Mouse (Mus musculus) heart, adult 11 months (tissue): Measurements from ENCODE around the gene S100a6.

Experiments used
- DNase-seq: peaks from one replicate; pipeline ENCODE4 v3.0.0; 2022

S100a6 gene

DNA sequence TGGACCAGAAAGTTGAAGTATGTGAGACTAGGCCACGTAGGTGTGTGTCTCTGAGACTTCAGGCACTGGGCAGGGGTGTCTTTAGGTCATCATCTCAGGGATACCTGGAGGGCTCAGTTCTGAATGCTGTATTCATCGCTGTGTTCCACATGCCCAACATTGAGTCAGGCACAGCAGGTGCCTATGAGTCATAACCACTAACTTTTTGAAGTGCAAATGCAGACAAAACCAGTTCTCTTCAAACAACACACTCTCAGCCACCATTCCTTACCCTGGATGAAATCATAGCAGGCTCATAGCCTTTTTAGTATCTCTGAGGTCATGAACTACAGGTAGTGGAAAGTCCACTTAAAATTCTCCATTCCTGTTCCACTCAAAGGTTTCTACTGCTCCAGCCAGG, 16.6 kb downstream of the S100a6 start:
- peak; percentile 52 for DNase-seq

DNA sequence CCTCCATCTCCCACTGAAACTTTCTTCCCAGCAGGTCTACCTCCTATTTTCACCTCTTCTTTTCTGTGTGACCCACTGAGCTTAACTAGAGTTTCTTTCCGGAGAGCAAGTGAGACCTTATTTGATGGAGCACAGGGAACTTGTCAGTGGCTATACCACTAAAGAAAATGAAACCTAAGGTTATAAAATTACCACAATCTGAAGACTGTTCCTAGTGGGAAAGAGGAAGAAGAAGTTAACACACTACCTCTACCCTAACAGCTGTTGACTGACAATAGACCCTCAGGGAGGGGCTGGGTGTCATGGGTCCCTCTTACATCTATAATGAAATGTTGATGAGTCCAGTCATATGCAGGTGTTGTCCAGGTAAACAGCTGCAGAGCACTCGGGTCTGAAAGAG, 19.3 kb downstream of the S100a6 start:
- DNase-seq: no peak

DNA sequence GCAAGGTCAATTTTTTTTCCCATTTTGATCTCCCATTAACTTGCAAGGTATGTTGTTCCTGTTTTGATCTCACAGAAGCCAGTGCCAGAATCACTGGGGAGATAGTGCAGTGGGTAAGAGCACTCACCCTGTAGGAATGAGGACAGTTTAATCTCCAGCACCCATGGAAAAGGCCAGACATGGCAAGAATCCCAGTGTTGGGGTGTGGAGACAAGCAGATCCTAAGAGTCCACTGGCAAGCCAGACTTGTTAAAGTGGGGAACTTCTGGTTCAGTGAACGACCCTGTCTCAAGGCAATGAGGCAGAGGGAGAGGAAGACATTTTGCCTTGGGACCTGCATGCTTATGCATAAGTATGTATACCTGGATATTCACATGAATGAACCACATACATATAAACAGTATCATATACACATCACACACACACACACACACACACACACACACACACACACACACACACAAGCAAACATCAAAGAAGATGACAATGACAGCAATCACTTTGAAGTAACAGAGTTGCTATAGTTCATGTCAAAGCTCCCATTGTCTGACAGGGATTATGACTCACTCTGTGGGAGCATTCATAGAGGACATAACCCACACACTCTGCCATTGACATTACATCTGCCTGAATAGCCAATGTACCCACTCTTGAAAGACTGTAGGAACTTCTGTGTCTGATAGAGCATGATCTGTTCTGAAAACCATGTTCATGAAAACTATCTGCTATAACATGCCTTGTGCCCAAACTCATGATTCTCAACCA, 26.0 kb downstream of the S100a6 start:
- DNase-seq: peak; percentile 88

DNA sequence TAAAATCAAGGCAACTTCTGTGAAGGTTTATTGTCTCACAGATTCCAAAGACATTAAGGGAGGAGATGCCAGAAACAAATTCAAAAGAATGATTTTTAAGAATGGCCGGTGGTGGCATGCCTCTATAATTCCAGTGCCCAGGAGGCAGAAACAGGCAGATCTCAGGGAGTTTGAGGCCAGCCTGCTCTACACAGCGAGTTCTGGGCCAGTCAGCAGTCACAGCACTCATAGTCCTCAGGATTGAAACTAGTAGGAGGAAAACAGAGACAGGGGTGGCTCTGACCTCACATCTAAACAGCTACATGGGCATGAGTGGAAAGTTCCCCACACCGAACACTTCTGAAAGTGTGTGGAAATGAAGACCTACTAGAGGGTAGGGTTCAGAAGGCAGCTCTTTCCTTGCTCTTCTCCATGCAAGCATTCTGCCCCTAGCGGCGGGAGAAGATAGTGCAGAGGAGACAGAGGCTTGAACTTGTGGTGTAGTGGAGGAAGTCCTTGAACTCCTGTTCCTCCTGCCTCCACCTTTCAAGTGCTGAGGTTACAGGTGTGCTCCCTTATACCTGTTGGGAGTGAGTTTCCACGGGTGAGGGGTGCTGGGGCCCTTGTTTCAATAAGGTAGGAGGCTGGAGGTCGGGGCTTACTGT, 27.0 kb downstream of the S100a6 start:
- peak; percentile 88 for DNase-seq

DNA sequence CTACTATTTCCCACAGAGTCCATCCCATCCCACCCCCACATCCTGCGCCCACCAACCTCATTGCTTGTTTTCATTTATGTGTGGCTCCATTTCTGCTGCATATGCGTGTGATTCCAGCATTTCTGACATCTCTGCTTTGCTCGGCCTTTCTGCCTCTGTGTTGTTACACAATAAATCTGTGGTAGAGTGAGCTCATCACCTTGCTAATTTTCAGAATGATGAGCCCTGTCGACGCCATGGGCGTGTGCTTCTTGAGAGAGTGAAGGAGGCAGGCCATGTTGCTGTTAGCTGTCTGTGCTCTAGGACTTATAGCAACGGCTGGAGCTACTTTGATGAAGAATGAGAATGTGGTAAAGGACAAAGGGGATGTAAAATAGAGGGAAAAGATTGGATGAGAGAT, 28.3 kb downstream of the S100a6 start:
- DNase-seq: peak; percentile 64

DNA sequence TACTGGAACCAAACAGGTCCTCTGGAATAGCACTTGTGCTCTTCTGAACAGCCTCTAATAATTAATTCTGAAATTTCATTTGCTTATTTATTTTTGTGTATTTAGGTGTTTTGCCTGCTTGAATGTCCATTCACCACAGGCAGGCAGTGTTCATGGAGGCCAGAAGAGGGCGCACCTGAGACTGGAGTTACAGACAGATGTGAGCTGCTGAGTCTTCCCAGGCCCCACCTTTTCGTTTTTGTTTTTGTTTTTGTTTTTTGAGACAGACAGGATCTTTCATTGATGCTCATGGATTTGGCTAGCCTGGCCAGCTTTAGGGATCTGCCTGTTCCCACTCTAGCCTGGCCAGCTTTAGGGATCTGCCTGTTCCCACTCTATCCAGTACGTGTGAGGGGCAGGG, 31.5 kb downstream of the S100a6 start:
- DNase-seq: peak; percentile 88

DNA sequence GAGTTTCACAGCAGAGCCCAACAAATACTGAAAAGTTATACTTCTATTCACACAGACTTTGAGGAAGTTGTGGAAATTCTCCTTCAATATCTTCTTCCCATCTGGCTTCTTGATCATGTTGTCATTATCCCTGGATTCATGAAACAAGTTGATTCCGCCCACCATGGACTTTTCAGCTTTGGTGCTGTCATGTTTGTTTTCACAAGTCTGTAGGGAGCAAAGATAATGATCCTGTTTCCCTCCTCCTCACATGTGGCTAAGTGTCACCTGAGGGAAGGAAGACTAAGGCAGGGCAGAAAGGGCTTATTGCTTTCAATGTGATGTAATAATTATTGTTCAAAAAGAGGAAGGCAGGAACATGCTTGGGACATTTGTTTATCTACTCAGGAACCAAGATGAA, 34.6 kb downstream of the S100a6 start:
- DNase-seq: peak; percentile 24

DNA sequence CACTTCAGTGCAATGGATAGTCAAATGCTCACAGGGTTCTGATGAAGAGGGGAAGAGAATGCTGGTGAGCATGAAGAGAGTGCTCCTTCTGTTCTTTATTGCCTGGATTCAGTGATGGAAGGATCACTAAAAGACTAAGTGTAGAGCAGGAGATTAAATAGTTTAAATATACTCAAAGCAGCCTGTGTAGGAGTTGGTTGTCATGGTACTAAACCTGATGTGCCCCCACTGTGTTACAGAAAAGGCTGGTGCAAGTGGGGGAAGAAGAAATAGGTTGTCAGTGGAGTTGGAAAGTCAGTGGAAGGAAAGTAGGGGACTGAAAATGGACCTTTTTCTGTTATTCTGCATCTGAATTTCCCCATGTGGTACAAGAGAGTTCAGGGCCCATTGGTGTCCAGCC, 36.3 kb downstream of the S100a6 start:
- DNase-seq: peak; percentile 33

DNA sequence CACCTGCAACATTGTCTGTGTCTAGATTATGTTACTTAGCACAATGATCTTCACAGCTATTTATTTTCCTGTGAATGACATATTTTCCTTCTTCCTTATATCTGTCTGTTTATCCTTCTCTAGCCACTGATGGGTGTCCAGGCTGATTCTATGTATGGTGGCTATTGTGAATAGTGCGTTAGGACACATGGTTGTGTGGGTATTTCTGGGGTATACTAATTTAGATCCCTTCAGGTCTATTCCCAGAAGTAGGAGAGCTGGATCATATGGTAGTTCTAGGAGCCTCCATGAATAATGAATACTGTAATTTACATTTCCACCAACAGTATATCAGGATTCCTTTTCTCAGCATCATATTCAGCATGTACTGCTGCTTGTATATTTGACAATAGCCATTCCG, 37.1 kb downstream of the S100a6 start:
- DNase-seq: peak; percentile 59

DNA sequence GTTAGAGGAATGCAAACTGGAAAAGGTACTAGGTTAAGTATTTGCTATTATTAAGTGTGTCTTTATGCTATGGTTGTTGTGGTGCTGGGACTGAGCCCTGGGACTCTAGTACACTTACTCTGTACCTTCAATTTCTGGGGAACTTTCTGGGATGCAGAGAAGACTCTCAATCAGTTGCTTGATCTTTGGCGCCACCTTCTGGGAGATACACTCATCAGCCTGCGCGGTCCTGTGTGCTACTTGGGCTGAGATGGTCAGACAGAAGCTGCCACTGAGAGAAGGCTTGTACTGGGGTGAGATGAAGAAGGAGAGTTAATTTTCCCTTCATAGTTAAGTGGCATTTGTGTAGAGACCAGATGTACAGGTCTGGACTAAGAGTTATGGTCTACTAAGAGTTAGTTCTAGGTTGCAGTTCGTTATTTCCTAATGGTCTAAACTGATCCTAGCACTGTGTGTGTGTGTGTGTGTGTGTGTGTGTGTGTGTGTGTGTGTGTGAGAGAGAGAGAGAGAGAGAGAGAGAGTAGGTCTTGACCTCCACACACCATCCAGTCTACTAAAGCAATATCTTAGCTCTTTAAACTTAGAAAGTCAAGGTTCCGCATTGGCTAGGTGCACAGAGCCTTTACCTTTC, 40.3 kb downstream of the S100a6 start:
- DNase-seq: peak; percentile 90

DNA sequence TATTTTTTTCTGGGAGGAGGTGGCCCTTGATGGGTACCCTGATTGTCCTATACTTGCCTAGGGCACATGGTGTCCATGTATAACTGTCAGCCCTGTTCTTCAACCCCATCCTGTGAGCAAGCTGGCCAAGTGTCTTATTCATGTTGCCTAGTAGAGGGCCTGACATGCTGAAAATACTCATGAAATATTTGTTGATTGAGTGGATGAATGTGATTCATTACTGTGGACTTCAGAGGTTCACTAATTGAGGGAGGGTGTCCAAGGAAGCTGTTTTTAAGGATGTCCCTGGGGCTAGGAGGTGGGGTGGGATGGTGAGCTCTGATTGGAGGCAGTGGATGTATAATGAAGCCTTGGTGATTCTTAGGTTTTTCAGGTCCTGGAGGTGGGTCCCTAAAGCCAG, 41.0 kb downstream of the S100a6 start, which contains the start of gene S100a7a:
S100a7a (plus strand) TSS at position 301 of the 400 bp plus-strand sequence.
- DNase-seq: peak; percentile 74

DNA sequence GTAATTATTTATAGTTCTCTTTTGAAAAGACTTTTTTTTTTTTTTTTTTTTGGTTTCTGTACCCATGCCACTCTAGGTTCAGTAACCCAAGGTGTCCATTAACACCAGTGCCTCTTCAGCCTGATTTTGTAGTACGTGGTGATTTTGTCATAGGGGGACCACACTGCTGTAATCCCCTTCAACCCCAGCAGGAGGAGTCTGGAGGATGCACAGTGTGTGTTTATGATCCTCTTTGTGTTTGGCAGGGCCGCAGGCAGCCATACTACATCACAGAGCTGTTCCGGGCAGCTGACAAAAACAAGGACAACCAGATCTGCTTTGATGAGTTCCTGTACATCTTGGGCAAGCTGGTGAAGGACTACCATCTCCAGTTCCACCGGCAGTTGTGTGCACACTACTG, 44.7 kb downstream of the S100a6 start:
- DNase-seq: peak; percentile 75

DNA sequence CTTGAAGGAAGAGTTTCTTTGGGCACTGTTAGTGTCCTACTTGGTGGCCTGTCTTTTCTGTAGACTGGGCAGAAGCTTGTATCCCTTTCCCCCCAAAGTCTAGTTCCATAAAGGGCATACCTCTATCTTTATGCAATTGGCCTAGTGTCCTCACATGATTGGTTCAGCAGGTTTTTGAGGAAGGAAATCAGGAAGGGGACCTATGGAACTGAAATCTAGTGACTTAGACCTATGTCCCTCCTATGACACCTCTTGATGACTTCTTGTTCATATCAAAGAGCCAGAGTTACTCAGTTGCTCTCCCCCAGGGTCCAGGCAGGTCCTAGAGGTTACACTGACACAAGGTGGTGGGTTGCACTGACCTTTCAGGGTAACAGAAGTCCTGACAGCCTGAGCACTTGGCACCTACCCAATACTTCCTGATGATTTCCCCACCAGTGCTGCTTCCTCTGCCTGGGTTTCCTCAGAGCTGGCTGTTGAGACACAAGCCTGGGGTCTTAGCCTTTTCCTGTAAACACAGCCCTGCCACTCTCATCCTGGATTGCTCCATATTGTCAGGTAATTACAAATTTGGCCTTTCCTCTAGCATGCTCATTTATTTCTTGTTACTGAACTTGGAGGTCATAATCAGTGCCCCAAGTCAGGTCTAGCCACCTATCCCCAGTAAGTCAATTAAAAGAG, 46.8 kb downstream of the S100a6 start:
- DNase-seq: peak; percentile 77

DNA sequence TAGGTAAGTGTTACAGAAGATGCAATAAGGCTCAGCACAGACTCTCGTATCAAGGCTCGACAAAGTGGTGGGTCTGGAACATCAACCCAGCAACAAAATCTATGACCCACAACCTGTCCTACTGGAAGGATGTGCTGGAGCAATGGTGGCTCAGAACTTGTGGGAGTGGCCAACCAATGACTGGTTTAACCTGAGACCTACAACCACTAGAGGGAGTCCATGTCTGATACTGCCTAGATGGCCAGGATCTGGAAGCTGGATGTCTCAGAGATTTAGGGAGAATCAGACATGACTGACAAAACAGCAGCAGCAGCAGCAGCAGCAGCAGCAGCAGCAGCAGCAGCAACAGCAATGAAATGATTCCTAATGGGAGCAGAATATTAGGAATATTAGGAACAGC, 51.5 kb downstream of the S100a6 start:
- DNase-seq: no peak

DNA sequence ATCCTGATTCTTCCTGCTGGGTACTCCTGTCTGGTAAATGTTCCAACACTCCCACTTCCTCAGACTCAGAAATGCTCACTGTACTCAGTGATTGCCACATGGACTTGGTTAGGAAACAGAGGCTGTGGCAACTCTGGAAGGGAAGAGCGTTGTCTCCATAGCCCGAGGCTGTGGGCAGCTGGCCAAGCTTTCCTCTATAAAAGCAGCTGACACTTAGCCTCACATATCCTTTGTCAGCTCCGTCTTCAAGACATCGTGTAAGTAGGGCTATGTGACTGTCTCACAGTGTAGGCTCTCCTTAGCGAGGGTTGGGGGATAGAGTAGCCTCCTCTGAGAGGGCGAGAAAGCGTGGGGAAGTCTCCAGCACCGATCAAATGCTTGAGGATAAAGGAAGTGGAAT, 56.2 kb downstream of the S100a6 start, which contains the start of gene S100a8:
S100a8 (plus strand) TSS at position 133 of the 400 bp plus-strand sequence.
- DNase-seq: peak; percentile 66
